ENCODE assay signal across 18 mouse cellular contexts in genomic region chr14:119919177-119919576, GRCm38 (mm10).
"Had no signal": no experiment of that assay in that cellular context is flagged by ENCODE, and none has a peak within 500 bp of the region (broad histone marks: within the 10 kb centered on the region; RNA-seq: fewer than 3 reads in every experiment).

No protein-coding gene starts in this region.

- H3K4me1 ChIP-seq: midbrain, embryonic 10.5 days; midbrain, embryonic 12.5 days; neural tube, embryonic 13.5 days had no signal

- H3K4me2 ChIP-seq: lung, embryonic 14.5 days; midbrain, embryonic 12.5 days; neural tube, embryonic 13.5 days; neural tube, embryonic 15.5 days had no signal

- H3K27ac ChIP-seq: midbrain, embryonic 10.5 days; midbrain, embryonic 12.5 days; neural tube, embryonic 13.5 days; neural tube, embryonic 15.5 days had no signal

- DNase-seq: lung, adult 18-20 months; lung, postnatal 10 days; lung, postnatal 4 days; midbrain, embryonic 14.5 days; right cerebral cortex, adult 18-20 months; right cerebral cortex, postnatal 25 days; right cerebral cortex, postnatal 4 days; spleen, adult 18-20 months; thymus, adult 18-20 months; thymus, postnatal 14 days; thymus, postnatal 36 days had no signal

- H3K4me3 ChIP-seq: midbrain, embryonic 10.5 days; midbrain, embryonic 12.5 days; myocyte; neural tube, embryonic 13.5 days; neural tube, embryonic 15.5 days had no signal

- H3K9ac ChIP-seq: lung, embryonic 14.5 days; midbrain, embryonic 12.5 days; neural tube, embryonic 13.5 days; neural tube, embryonic 15.5 days had no signal

- H3K36me3 ChIP-seq: midbrain, embryonic 10.5 days; midbrain, embryonic 12.5 days; neural tube, embryonic 13.5 days; neural tube, embryonic 15.5 days had no signal

- ATAC-seq: midbrain, embryonic 16.5 days had no signal

- H3K27me3 ChIP-seq: midbrain, embryonic 12.5 days; neural tube, embryonic 13.5 days; neural tube, embryonic 15.5 days had no signal

- H3K9me3 ChIP-seq: midbrain, embryonic 10.5 days; midbrain, embryonic 12.5 days; neural tube, embryonic 13.5 days; neural tube, embryonic 15.5 days had no signal
